Mouse (Mus musculus) ES-Bruce4 (cell line): ENCODE data around the gene Ankdd1b. TPM values are rescaled to one million over a fixed set of nuclear protein-coding genes. Genes with fewer than 3 reads are reported as not detected.

Source experiments
- H3K27ac ChIP-seq: 2 replicates; pipeline ENCODE4 v1.5.1; 2012; ENCODE audit warnings: low read length, inconsistent platforms; ENCODE audit not compliant: insufficient read depth
- H3K27me3 ChIP-seq: 2 replicates; pipeline ENCODE4 v1.6.1; 2012; ENCODE audit warnings: mild to moderate bottlenecking, low read length, inconsistent platforms; ENCODE audit not compliant: control insufficient read depth, poor library complexity, insufficient read depth, severe bottlenecking
- H3K36me3 ChIP-seq: 2 replicates; pipeline ENCODE4 v1.6.1; 2012; ENCODE audit warnings: inconsistent platforms, mild to moderate bottlenecking, low read length, moderate library complexity; ENCODE audit not compliant: control insufficient read depth, poor library complexity, insufficient read depth, severe bottlenecking
- H3K4me1 ChIP-seq: one replicate; pipeline ENCODE4 v1.8.1; 2011; ENCODE audit warnings: low read length; ENCODE audit not compliant: control insufficient read depth, insufficient read depth
- H3K4me3 ChIP-seq: 2 replicates; pipeline ENCODE4 v1.5.1; 2011; ENCODE audit warnings: low read depth, mild to moderate bottlenecking, low read length
- H3K9ac ChIP-seq: 2 replicates; pipeline ENCODE4 v1.6.1; 2012; ENCODE audit warnings: low read depth, mild to moderate bottlenecking, inconsistent platforms; ENCODE audit not compliant: poor library complexity, severe bottlenecking
- H3K9me3 ChIP-seq: replicated peaks from 2 replicates; pipeline ENCODE4 v1.6.1; 2012; ENCODE audit warnings: mild to moderate bottlenecking, low read length, inconsistent platforms; ENCODE audit not compliant: control insufficient read depth, poor library complexity, insufficient read depth, severe bottlenecking
- CTCF ChIP-seq: IDR thresholded peaks from one replicate; pipeline ENCODE4 v1.8.1; 2011; ENCODE audit warnings: low read depth, low read length
- EP300 ChIP-seq: IDR thresholded peaks from 2 replicates; pipeline ENCODE4 v1.6.1; 2011; ENCODE audit warnings: low read depth, low read length; ENCODE audit not compliant: insufficient read depth
- POLR2A ChIP-seq: IDR thresholded peaks from one replicate; pipeline ENCODE4 v1.8.1; 2011; ENCODE audit warnings: low read length; ENCODE audit not compliant: insufficient read depth
- polyA plus RNA-seq: library from polyadenylated mRNA; stranded (reverse); fragments of >200 nt; gene quantifications from 2 replicates; pipeline ENCODE4 v1.2.4, GENCODE M21; 2011; ENCODE audit warnings: low read depth; ENCODE audit not compliant: missing spikeins, insufficient read depth, insufficient read length

Ankdd1b gene
- polyA plus RNA-seq, 1 experiment = not detected

DNA sequence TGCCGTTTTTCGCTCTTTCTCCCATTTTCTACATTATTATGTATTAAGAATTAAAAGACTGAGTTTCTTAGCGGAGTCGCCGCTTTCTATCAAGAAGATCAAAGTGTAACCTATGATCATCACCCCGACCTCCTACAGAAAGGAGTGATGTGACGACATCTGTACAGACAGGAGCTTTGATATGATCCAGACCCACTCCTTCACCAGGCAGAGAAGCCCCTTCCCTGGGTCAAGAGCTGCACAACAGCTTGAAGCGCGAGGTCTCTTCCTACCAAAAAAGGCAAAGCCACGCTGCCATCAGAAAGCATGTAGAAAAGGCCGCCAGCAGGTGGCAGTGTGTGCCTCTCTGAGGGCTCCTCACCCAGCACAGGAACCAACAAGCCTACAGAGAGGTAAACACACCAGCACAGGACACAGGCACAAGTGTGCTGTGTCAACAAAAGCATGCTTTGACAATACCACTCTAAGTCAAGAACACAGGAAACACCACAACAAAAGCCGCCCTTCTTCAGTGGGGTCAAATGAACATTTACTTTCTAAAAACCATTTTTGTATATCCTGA is 39.3 kb downstream of the Ankdd1b start:
- no peaks in the 10 kb centered on the region for H3K27me3 ChIP-seq
- TF ChIP-seq CTCF (peak; percentile 90), POLR2A (no peak), EP300 (no peak)
- H3K4me1 ChIP-seq = no peaks in the 10 kb centered on the region

DNA sequence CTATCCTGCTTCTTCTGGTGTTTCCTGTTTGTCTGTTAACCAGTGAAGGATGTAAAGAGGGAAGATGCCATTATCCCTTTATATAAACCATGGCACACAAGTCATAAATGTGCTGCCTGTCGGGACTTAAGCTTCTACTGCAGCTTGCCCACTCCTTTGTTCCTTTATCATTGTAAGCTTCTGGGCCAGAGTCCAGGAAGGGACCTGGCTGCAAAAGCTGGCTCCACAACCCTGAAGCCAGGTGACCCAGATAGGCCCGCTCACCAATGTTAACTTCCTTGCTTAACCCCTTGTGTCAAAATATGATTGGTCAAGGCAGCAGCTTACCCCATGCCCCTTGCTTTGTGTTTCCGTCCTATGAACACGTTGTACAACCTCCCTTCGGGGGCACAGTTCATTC is 42.5 kb downstream of the Ankdd1b start:
- Histone ChIP-seq H3K4me1 (no peaks in the 10 kb centered on the region), H3K36me3 (no peaks in the 10 kb centered on the region), H3K9ac (no peak overlapping the region), H3K4me3 (no peak overlapping the region), H3K27me3 (no peaks in the 10 kb centered on the region), H3K27ac (no peak overlapping the region), H3K9me3 (no peaks in the 10 kb centered on the region)
- TF ChIP-seq POLR2A (no peak), CTCF (no peak), EP300 (no peak)

More for the DNA sequence above, 39.3 kb downstream of the Ankdd1b start:
- H3K9me3 ChIP-seq = no peaks in the 10 kb centered on the region
- no peak overlapping the region for H3K4me3 ChIP-seq
- H3K36me3 ChIP-seq = no peaks in the 10 kb centered on the region
- no peak overlapping the region for H3K27ac ChIP-seq
- no peak overlapping the region for H3K9ac ChIP-seq

DNA sequence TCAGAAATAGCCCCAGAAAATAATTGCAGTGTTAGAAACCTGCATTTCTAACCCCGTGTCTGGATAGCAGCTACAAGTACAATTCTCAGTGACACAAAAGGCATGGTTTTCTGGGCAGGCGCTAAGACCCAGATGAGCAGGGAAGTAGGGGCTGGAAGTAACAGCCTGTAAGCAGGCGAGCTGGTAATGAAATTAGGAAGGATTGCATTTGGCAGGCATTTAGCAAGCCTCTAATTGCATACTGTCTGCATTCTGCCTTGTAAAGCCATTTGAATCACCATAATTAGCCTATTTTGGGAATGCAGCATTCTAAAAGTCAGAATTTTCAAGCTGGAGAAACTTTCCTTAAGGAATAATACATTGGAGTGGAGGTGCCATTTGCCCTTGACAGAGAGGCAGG is 45.0 kb downstream of the Ankdd1b start:
- Histone ChIP-seq H3K27me3 (no peaks in the 10 kb centered on the region), H3K4me3 (no peak overlapping the region), H3K27ac (no peak overlapping the region), H3K4me1 (no peaks in the 10 kb centered on the region), H3K9ac (no peak overlapping the region), H3K9me3 (no peaks in the 10 kb centered on the region), H3K36me3 (no peaks in the 10 kb centered on the region)
- no peak for TF ChIP-seq EP300

DNA sequence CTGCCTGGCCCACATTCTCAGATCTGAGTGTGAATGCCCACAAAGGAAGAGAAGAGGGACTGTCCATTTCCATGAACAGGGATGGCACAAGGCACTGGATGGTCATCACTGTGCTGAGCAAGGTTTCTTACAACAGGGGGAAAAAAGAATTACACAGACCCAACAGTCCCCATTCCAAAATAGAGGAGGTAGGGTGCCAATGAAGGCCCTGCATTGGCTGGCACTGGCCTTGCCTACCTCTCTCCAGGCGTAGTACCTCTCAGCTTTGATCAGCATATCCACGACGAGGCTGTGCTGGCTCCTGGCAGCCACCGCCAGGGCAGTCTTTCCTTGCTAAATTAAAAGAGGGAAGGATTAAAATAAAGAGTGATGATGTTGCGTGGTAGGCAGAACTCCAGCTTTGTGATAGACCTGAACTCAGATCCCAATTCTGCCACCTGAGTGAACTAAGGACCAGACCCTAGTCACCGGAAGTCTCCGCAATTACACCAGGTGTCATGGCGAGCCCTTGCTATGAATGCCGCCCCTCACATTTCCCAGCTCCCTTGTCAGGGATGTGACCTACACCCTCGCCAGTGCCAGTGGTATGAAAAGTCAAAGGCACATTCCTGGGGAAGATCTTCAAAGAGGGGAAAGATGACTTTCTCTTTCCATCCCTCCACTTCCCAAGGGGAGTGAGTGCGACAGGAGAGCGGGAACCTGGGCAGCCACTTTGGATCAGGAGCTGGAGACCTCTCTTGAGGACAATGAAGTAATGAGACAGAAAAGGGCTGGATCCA is 46.3 kb downstream of the Ankdd1b start:
- Histone ChIP-seq H3K4me1 (no peaks in the 10 kb centered on the region), H3K27me3 (no peaks in the 10 kb centered on the region), H3K36me3 (no peaks in the 10 kb centered on the region), H3K9ac (no peak overlapping the region), H3K27ac (no peak overlapping the region), H3K4me3 (no peak overlapping the region), H3K9me3 (no peaks in the 10 kb centered on the region)
- TF ChIP-seq CTCF (no peak), POLR2A (no peak), EP300 (no peak)

DNA sequence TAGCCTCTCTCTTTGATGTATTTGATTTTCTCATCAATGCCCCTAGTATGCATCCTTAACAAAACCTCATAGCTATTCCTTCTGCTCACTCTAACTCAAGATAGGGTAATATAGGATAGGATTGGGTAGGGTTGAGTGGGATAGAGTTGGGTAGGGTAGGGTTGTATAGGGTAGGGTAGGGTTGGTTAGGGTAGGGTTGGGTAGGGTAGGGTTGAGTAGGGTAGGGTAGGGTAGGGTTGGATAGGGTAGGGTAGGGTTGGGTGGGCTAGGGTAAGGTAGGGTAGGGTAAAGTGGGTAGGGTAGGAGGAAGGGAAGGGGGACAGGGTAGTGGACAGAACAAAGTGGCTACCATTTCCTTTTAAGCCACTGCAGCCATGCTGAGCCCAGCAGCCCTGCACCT is 49.8 kb downstream of the Ankdd1b start:
- Histone ChIP-seq H3K9me3 (no peaks in the 10 kb centered on the region), H3K27me3 (no peaks in the 10 kb centered on the region), H3K27ac (no peak overlapping the region), H3K9ac (no peak overlapping the region), H3K36me3 (no peaks in the 10 kb centered on the region), H3K4me1 (no peaks in the 10 kb centered on the region), H3K4me3 (no peak overlapping the region)
- no peak for TF ChIP-seq POLR2A
- TF ChIP-seq EP300 = no peak
- no peak for TF ChIP-seq CTCF

DNA sequence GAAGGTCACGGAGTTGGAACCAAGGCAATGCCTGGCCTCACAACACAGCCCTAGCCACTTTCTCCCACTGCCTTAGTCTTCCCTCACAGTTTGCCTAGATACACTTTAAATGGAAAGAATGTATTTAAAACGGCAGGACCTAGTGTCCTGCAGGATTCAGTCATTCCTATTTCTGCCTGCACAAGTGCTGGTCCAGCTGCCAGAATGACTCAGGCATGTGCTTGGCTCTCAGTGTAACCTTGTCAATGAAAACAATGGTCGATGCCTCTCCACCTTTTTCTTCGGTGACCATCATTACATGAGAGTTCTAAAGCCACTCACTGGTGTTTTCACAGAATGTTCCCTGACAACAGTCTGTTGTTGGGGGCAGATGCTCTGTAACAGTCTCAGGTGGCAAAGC is 52.5 kb downstream of the Ankdd1b start:
- TF ChIP-seq CTCF = no peak
- TF ChIP-seq EP300 = no peak
- TF ChIP-seq POLR2A = no peak
- H3K9me3 ChIP-seq = no peaks in the 10 kb centered on the region
- H3K36me3 ChIP-seq = peaks cover 3% of the 10 kb centered on the region; the same call in 1 of the 2 replicates
- no peak overlapping the region for H3K9ac ChIP-seq
- no peaks in the 10 kb centered on the region for H3K4me1 ChIP-seq
- no peak overlapping the region for H3K27ac ChIP-seq
- H3K27me3 ChIP-seq = no peaks in the 10 kb centered on the region
- no peak overlapping the region for H3K4me3 ChIP-seq
